13 mouse cellular contexts compared by ENCODE assay signal in genomic region chr2:25008250-25008649, GRCm38 (mm10).
A peak's percentile ranks its signal among the peaks of the same experiment; 100 is the strongest.
DNase-seq lines count a peak whose midpoint lies in the region; ATAC-seq lines count a peak whose summit lies in the region.
"Had no signal": no experiment of that assay in that cellular context is flagged by ENCODE, and none has a peak within 500 bp of the region (broad histone marks: within the 10 kb centered on the region; RNA-seq: fewer than 3 reads in every experiment).

No protein-coding gene starts in this region.

- DNase-seq in lung, postnatal 36 days, result peak; percentile 17
- DNase-seq in lung, postnatal 14 days, result no peak
- DNase-seq in MEL-GATA-1-ER (ENCODE audit: extremely low read depth, low read depth), result peak; percentile 13
- peak; percentile 53 for DNase-seq in induced T-regulatory cell, adult 2 months (ENCODE audit: low read depth)
- peak; percentile 55 for DNase-seq in thymus, postnatal 4 days
- no peak for DNase-seq in embryo, embryonic 10 days (ENCODE audit: low spot score)
- DNase-seq: cerebellum, adult 9-11 months; forebrain, postnatal 0 days; kidney, adult 8-10 months; right cerebral cortex, postnatal 25 days had no signal

- ATAC-seq in frontal cortex, adult (ENCODE audit: low TSS enrichment), result no peak
- ATAC-seq: forebrain, postnatal 0 days; lung, postnatal 0 days; midbrain, embryonic 15.5 days had no signal

Comparison
In these comparisons a context has a peak if more than half of its experiments do, and no peak if none do; other contexts are left out.
1. DNase-seq: peak in lung, postnatal 36 days (single experiment), MEL-GATA-1-ER (single experiment), induced T-regulatory cell, adult 2 months (single experiment) and thymus, postnatal 4 days (single experiment); none in lung, postnatal 14 days (single experiment) and embryo, embryonic 10 days (single experiment).